Mouse (Mus musculus): Measurements from ENCODE around the gene Exoc4.

The Exoc4 gene

DNA sequence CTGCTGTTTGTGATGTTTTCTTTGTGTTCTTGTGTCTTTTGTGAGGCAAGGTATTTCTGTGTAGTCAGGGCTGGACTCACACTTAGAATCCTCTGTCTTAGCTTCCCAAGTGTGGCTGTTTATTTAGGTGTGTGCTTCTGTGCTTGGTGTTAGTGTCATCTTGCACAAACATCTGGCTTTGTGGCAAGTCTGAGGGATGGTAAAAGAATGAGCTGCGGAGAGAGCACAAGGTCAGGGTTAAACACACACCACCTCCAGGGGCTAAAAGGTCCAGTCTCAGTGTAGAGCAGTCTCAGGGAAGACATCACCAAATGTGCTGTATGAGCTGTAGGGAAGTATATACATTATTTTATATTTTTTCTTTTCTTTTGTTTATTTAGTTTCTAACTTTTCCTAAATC lies 57.1 kb downstream of the Exoc4 start:
- ATAC-seq (ENCODE audit: insufficient number of reproducible peaks, low FRiP score, low TSS enrichment), result no peak

GRCm38 (mm10) chr6:33308646-33309045 lies 59.8 kb downstream of the Exoc4 start:
- ATAC-seq (ENCODE audit: insufficient number of reproducible peaks, low FRiP score, low TSS enrichment), result 0 out of 2 replicates have a peak, but pooled peaks have one; percentile 49

- no peak for ATAC-seq (ENCODE audit: insufficient number of reproducible peaks, low FRiP score, low TSS enrichment)
These were observed 61.6 kb downstream of the Exoc4 start for GRCm38 (mm10) chr6:33310486-33310885.

DNA sequence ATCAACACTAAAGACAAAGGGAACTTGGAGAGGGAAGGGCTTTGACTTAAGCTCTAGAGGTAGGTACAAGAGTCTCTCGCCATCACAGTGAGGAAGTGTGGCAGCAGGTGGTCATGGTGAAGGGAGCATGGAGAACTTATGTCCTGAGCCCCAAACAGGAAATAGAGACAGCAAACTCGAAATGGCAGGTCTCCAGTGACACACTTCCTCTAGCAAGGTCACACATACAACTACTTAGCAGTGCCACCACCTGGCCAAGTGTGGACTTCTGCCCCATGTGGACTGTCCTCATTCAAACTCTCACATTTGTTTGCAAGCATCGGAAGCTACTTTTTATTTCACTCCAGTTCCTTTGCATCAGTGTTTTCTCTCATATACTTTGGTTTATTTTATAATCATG lies 74.0 kb downstream of the Exoc4 start:
- ATAC-seq (ENCODE audit: insufficient number of reproducible peaks, low FRiP score, low TSS enrichment), result no peak

GRCm38 (mm10) chr6:33323386-33323785 lies 74.5 kb downstream of the Exoc4 start:
- ATAC-seq (ENCODE audit: insufficient number of reproducible peaks, low FRiP score, low TSS enrichment), result no peak

DNA sequence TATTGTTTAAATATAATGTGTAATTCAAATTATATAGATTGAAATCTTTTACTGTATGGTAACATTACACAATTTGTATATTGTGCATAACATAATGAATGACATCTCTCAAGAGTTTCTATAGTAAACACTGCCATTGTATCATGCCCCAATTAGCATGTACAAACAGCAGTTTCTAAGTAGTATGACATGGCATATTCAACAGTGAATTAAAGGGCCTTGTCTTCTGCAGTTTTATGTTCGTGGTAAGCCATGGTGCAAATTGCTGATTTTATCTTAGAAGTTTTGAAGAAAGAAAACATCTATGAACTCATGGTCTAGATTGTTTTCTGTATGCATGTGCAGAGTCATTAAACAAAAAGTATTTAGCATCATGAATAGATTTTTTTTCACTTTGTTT lies 79.4 kb downstream of the Exoc4 start:
- ATAC-seq (ENCODE audit: insufficient number of reproducible peaks, low FRiP score, low TSS enrichment), result no peak

GRCm38 (mm10) chr6:33347088-33347775 lies 98.3 kb downstream of the Exoc4 start:
- no peak for ATAC-seq (ENCODE audit: insufficient number of reproducible peaks, low FRiP score, low TSS enrichment)

GRCm38 (mm10) chr6:33361613-33362012 lies 112.7 kb downstream of the Exoc4 start:
- no peak for ATAC-seq (ENCODE audit: insufficient number of reproducible peaks, low FRiP score, low TSS enrichment)

DNA sequence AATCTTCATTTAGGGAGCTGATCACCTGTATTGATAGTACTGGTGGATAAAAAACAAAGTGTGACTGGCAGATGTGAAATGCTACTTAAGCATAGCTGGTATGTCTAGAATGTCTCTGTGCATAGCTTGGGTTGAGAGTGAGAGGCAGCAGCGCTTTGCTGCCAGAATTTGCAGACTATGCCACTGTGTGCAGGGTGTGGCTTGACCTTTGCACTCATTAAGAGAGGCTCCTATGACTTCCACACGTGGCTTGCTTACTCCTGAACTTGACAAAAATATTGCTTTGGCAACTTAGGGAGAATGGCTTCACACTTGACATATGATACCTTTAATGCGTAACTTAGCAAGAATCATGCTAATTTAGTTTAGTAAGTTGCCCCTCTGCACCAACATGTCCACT lies 131.6 kb downstream of the Exoc4 start:
- no peak for ATAC-seq (ENCODE audit: insufficient number of reproducible peaks, low FRiP score, low TSS enrichment)

DNA sequence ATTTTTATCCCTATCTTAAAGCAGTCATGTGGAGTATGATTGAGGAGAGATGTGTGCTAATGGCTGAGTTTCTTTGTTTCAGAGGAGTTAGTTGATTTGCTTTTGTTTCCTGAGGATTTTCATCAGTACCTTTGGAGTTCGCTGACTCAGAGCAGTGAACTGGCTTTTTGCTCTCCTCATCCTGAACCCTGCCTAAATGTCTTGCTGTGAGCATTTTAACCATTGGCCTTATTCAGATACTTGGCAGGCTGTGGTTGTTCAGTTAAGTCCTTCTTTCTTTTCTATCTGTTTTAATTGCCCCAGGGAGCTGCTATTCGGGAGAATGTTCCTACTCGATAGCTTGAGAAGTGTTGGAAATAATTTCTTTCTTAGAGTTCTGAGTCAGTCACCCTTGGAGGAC lies 133.3 kb downstream of the Exoc4 start:
- ATAC-seq (ENCODE audit: insufficient number of reproducible peaks, low FRiP score, low TSS enrichment), result 0 out of 2 replicates have a peak, but pooled peaks have one; percentile 36

GRCm38 (mm10) chr6:33392020-33392419 lies 143.1 kb downstream of the Exoc4 start:
- no peak for ATAC-seq (ENCODE audit: insufficient number of reproducible peaks, low FRiP score, low TSS enrichment)

DNA sequence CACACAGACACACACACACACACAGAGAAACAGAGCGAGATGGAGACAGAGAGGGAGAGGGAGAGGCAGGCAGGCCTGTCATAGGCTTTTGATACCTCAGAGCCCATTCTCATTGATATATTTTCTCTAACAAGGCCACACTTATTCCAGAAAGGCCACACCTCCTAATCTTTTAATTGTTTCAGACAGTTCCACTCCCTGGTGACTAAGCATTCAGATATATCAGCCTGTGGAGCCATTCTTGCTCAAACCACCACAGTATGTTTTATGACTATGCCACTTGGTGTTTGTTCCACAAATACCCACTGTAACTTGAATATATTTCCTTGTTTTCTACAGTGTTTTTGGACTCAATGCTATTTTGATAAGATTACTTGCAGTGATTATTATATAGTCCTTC lies 150.6 kb downstream of the Exoc4 start:
- ATAC-seq (ENCODE audit: insufficient number of reproducible peaks, low FRiP score, low TSS enrichment), result no peak

DNA sequence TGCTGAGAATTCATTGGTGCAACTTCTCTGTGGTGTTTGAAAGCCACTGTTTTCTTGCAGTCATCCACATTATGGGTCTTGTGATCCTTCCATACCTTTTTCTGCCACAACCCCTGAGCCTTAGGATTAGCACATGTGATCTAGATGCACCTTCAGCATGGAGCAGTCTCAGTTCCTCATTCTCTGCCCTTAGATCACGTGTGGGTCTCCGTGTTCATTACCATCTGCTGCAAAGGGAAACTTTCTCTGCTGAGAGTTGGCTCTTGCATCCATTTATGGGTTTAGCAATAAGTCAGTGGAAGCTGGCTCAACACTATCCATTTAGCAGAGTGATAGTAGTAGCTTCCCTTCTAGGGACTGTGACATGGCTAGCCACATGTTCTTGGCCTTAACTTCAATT lies 152.3 kb downstream of the Exoc4 start:
- ATAC-seq (ENCODE audit: insufficient number of reproducible peaks, low FRiP score, low TSS enrichment), result no peak

DNA sequence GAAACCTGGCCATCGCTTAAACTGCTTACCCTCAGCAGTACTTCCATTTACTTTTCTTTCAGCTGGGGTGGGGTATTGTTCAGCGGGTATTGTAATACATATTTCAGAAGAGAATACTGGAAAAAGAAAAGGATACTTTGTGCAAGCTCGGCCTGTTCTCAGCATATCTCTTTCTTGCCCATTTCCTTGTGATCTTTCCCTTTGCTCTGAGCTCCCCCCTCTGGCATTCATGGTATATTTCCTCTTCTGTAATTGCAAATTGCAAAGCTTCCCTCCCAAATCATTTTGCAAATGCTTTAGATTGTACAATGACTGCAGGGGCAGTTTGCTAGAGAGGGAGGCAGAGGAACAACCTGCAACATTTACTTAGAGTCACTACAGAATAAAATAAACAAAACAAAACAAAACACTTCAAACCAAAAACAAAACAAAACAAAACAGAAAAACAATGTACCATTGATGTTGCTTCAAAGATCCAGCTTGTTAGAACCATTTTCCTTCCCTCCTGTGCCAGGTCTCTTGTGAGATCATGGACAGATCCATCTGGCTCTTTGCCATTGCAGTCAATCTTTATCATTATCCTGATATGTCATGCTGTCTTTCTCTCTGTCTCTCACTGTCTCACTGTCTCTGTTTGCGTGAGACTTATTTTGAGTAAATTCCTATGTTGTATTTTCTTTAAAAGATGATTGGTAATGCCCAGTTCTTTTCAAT lies 156.8 kb downstream of the Exoc4 start:
- peak; percentile 49; the same call in 1 of the 2 replicates for ATAC-seq (ENCODE audit: insufficient number of reproducible peaks, low FRiP score, low TSS enrichment)

- no peak for ATAC-seq (ENCODE audit: insufficient number of reproducible peaks, low FRiP score, low TSS enrichment)
These were observed 160.7 kb downstream of the Exoc4 start for GRCm38 (mm10) chr6:33409586-33409985.

GRCm38 (mm10) chr6:33425007-33425406 lies 176.1 kb downstream of the Exoc4 start:
- ATAC-seq (ENCODE audit: insufficient number of reproducible peaks, low FRiP score, low TSS enrichment), result no peak

DNA sequence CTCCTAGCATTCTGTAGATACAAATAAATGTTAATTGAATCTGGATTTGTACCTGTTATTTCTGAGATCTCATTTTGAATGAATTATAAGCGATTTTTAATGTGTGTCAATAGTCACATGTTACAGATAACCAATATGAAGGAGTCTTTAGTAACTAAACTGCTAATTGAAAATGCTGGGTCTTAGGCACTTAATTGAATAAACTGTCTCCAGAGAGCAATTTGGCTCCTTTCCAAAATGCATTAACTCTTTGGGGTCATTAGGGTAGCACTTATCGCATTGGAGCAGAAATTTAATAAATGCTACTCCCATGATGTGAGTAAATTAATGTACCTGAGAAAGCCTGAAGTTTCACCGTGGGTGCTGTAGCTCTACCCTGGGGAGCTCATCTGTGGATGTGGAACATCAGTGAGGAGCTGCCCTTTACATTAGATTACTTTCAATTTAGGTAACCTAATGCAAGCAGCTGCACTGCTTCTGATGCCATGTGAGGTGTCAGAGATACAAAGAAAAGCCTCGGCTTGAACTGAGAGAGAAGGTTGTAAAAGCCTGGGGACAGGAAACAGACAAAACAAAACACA lies 182.4 kb downstream of the Exoc4 start:
- no peak for ATAC-seq (ENCODE audit: insufficient number of reproducible peaks, low FRiP score, low TSS enrichment)

GRCm38 (mm10) chr6:33440508-33440907 lies 191.6 kb downstream of the Exoc4 start:
- no peak for ATAC-seq (ENCODE audit: insufficient number of reproducible peaks, low FRiP score, low TSS enrichment)

GRCm38 (mm10) chr6:33453810-33454209 lies 204.9 kb downstream of the Exoc4 start:
- ATAC-seq (ENCODE audit: insufficient number of reproducible peaks, low FRiP score, low TSS enrichment), result no peak

DNA sequence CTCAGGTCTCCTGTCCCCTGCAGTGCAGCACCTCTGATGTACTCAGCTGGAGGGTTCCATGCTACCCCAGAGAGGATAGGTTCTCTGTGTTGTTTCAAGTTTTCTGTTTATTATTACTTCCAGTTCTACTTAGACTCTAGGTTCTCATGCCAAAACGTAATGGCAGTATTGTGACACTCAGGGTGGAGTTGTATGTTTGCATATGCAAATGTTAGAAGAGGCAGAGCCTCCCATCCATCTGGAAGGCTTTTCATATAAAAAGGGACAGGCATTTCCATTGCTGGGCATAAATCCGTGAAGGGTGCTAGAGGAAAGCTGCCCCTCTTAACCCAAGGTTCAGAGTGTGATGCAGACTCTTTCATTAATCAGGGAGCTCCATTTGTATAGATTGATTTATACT lies 205.5 kb downstream of the Exoc4 start:
- no peak for ATAC-seq (ENCODE audit: insufficient number of reproducible peaks, low FRiP score, low TSS enrichment)

DNA sequence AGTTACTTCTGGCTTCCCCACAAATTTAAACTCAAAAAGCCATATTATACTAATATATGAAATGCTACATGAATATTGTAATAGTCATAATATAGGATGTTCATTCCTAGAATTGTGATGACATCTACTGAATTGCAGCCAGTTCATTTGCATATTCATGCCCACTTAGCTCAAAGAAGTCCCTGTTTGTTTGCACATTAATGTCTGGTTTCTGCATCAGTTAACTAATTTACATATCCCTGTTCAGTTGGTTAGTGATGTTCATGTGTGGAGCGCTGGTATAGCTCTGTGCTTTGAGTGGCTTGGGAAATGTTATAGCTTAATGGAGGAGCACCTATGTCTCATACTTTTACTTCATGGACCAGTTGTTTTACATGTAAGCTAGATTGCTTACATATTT lies 206.4 kb downstream of the Exoc4 start:
- ATAC-seq (ENCODE audit: insufficient number of reproducible peaks, low FRiP score, low TSS enrichment), result no peak

DNA sequence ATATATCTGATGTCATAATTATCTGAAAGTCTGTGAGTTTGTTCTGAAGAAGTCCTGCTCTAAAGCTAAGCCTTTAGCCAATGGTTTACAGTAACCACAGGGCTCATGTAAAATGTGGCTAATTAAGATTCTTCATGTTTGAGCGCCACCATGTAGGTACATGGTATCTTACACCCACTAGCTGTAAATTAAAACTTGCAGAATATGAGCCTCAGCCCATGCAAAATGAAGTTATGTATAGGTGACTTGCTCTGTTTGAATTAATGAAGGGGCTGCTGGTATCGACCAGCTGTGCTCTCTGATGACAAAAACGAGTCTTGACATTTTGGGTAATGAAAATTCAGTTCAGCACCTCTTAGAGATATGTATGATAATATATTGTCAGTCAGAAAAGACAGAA lies 216.0 kb downstream of the Exoc4 start:
- no peak for ATAC-seq (ENCODE audit: insufficient number of reproducible peaks, low FRiP score, low TSS enrichment)
